Mouse (Mus musculus): ENCODE measurements around the gene Krtap31-2.
A peak's percentile ranks its signal among the peaks of the same experiment; 100 is the strongest.

Krtap31-2 gene

GRCm38 (mm10) chr11:99935991-99936390 is at the start of gene Krtap31-2:
TSS of gene Krtap31-2 (plus strand) at chr11:99936291.
- no peak for DNase-seq (ENCODE audit: low read depth, low spot score)

DNA sequence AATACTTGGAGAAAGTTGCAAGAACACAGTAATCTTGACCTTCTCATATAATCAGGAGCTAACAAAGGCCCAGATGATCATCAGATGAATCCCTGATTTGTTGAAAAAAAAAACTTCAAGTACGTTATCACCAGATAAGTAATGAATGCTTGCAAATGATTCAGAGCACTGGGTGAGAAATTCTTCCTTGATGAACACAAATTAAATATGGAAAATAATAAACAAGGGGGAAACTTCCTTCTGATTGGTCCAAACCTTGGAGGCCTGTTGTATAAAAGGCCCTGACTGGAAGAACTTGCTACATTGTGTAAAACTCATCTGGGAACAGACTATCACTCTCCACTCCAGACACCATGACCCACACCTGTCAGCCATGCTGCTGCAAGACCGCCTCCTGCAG is 28.5 kb upstream of the Krtap31-2 start, which contains the start of gene Krtap31-1:
Gene Krtap31-1, plus strand, starts transcription at position 301 of the 400 bp plus-strand sequence.
- no peak for DNase-seq (ENCODE audit: low read depth, low spot score)

GRCm38 (mm10) chr11:99914451-99914850 is 21.6 kb upstream of the Krtap31-2 start, which contains the start of gene Gm11565:
TSS of gene Gm11565 (plus strand) at chr11:99914751.
- DNase-seq (ENCODE audit: low read depth, low spot score) = no peak

GRCm38 (mm10) chr11:99937751-99938264 is 1.7 kb downstream of the Krtap31-2 start:
- DNase-seq (ENCODE audit: low read depth, low spot score) = no peak

GRCm38 (mm10) chr11:99948175-99948574 is 12.1 kb downstream of the Krtap31-2 start, which contains the start of gene Krtap9-5:
TSS of gene Krtap9-5 (plus strand) at chr11:99948475.
- DNase-seq (ENCODE audit: low read depth, low spot score) = no peak

GRCm38 (mm10) chr11:99964213-99964612 is 28.1 kb downstream of the Krtap31-2 start:
- DNase-seq (ENCODE audit: low read depth, low spot score) = no peak

DNA sequence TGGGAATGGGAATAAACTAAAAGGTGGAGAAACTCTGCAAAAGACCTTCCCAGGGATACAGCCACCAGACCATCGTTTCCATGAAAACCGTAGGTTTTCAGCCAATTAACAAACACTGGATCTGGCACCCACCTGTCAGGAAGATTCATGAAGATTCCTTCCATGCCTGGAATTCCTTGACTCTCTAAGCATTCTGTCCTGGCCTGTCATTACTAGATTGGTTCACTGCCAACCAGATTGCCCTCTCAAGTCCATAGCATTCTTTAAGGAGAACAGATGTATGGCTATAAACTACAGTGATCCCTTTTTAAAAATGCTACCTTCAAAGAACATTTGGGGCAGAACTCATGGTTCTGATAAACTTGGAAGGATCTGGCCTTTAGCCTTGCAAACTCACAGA is 29.9 kb downstream of the Krtap31-2 start:
- DNase-seq (ENCODE audit: low read depth, low spot score) = no peak

DNA sequence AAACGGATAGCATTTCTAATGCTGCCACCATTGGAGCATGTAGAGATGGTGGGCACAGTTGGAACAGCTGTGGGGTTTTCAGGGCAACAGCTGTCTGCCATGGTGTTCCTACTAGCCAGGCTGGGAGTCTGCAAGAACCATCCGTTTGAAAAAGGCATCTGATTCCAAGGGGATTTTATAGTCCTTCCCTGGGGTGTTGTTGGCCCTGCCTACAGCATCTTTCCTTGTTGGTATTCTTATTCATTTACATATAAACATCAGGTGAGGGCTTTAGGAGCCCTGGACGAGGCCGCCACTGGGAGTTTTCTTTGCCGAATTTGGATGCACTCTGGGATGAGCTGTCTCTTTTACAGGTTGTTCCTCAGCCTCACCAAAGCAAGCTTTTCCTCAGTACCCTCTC is 42.9 kb downstream of the Krtap31-2 start, which contains the start of gene Krtap29-1:
Gene Krtap29-1, minus strand, starts transcription at position 101 of the 400 bp plus-strand sequence.
- DNase-seq (ENCODE audit: low read depth, low spot score) = no peak

DNA sequence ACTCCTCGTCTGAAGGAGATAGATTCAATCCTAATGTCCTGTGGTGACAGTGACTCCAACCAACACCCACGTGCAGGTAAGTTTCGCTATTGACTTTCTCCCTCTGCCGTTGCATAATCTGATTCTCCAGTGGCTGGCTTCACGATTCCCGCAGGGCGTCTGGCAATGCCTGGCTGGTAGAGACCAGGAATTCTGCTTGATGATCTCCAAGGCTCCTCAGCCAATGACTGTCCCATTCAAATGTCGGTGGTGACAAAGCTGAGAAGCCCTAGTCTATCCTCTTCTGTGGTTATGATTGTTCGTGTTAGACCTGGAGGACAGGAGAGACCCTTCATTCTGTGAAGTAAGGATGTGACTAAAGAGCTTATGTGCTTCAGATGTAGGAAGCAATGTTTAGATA is 46.6 kb downstream of the Krtap31-2 start:
- DNase-seq (ENCODE audit: low read depth, low spot score) = no peak

GRCm38 (mm10) chr11:99983442-99983841 is 47.4 kb downstream of the Krtap31-2 start:
- no peak for DNase-seq (ENCODE audit: low read depth, low spot score)

- peak; percentile 49 for DNase-seq (ENCODE audit: low read depth, low spot score)
These were observed 49.4 kb downstream of the Krtap31-2 start for GRCm38 (mm10) chr11:99985291-99986092.

- no peak for DNase-seq (ENCODE audit: low read depth, low spot score)
These were observed 50.1 kb downstream of the Krtap31-2 start, which contains the start of gene Krtap16-1 for GRCm38 (mm10) chr11:99986180-99986647. TSS of gene Krtap16-1 (minus strand) at chr11:99986597.

All from telencephalon, adult 2 months (tissue).